Mouse (Mus musculus): ENCODE measurements around the gene Apex2. TPM values are rescaled to one million over a fixed set of nuclear protein-coding genes. Genes with fewer than 3 reads are reported as not detected.

Gene Apex2
- total RNA-seq (2022), result 10 to 100 TPM; 15.8 to 24.6 (median 17.9) TPM

DNA sequence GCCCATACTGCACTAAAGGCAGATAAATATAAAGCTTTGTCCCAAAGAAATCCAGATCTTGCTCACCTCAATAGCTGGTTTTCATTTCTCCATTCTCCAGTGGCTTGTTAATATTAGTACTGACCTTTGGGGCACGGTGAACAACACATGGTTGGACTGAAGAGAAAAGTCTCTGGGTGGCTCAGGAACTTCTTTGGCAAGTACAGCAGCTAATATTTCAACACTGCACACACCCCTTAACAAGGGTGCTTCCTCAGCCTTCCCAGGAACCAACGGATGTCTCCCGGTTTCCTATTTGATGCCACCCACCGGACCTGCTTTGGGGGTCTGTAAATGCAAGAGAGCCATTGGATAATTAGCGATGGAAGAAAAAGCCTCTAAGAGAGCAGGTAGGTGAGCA lies at the start of gene Apex2:
TSS of gene Apex2 (minus strand) at position 173 of the 400 bp plus-strand sequence.
- no peak for DNase-seq

DNA sequence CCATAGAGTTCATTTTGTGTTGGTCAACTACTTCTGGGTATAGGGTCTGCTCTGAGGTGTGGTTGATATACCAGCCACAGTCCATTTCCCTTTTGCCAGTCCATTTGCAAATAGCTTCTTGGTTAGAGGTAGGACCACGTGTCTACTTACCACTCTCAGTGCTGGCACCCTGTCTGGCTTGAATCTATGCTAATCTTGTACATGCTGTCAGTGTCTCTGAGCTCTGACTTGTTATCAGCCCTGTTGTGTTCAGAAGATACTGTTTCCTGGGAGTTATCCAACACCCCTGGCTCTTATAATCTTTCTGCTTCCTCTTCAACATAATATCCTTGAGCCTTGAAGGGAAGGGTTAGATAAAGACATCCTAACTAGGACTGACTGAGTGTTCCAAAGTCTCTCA lies 46.8 kb upstream of the Apex2 start:
- no peak for DNase-seq

DNA sequence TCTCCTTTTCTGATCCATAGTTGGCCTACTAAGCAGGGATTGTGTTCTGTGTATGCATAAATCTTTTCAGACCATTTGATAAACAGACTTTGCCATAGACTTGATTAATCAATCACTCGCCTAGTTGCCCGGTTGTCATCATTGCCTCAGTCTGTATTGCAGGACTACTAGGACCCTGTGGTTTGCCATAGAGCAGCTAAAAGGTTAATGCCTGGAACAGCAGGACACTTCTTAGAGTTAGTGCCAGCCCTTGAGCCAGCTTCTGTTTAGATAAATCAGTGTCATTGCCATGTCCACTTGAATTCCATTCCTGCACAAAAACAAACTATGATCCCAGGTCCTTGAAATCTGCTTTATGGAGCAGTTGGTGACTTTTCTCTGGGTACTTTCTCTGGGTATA lies 9.2 kb upstream of the Apex2 start:
- DNase-seq, result no peak

DNA sequence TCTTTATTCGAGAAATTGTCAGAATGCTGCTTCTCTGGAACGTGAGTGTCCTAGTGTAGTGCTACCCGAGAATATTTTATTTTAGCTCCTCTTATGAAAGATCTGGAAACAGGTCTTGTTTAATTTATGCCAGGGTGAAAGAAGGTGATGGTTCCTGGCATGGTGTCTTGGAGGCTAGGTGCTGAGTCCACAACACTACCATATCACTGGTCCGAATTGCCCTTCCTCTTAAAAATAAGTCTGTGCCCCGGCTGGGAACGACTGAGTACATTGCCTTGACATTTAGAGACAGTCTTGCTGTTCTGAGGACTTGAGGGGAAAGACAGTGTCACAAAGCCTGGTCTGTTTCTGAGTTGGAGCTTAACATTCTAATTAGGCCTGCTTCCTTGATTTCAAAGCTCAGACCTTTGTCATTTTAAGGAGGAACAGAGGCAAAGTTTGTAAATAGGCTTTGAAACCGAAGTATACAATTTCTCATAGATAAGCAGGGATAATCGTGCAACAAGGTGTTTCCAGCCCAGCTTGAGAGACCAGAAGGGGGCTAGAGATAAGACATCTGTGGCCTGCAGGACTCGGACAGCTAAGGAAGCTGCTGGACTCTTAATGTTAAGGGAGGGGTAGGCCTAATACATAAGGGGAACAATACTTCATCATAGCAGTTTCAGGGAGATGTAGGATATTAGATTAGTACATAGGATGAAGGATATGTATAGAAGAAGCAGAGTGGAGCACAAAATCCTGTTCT lies 5.5 kb upstream of the Apex2 start:
- no peak for DNase-seq

DNA sequence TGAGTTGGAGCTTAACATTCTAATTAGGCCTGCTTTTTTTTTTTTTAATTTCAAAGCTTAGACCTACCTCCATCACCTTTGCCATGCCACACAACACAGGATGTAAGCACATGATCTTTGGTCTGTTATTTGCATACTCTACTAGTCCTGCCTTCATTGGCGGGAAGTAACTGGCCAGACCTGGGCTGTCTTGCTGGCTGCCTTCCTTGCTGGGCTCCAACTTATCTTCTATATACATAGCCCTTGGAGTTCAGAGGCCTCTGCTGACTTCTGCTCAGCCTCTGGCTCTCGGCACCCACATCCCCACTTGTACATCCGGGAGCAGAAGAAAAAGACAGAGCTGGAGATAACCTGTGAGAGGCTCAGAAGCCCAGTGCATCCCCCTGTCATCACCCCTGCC lies 4.5 kb upstream of the Apex2 start:
- no peak for DNase-seq

DNA sequence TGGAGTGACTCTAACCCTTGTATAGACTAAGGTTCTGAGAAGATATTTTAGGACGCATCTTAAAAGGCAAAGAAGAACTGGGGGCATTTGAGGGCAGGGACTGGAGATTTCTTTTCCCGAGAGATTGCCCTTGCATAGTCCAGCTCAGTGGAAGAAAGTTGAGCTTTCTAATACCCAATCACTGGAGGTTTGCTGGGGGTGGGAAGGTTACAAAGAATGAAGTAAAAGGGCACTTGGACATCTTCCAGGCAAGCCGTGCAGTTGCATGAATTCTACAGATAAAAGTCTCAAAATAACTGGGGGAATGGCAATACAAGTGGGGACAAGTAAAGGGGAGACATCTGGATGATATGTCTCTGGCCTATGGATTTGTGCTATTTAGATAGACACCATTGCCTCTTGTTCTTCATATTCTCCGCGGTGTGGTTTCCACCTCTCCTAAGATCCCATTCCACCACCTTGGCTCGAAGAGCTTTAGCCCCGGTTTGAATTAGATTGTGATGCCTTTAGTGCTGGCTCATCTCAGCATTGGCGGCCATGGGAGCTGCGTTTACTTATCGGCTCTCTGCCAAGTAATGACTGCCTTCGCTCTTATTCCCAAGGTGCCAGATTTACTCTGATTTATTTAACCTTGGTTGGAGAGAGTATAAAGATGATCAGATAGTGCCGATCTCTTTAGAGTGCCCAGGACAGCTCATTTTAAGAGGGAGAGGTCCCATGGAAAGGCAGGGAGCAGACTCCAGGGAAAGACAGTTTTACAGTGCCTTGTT lies 3.8 kb upstream of the Apex2 start:
- no peak for DNase-seq

DNA sequence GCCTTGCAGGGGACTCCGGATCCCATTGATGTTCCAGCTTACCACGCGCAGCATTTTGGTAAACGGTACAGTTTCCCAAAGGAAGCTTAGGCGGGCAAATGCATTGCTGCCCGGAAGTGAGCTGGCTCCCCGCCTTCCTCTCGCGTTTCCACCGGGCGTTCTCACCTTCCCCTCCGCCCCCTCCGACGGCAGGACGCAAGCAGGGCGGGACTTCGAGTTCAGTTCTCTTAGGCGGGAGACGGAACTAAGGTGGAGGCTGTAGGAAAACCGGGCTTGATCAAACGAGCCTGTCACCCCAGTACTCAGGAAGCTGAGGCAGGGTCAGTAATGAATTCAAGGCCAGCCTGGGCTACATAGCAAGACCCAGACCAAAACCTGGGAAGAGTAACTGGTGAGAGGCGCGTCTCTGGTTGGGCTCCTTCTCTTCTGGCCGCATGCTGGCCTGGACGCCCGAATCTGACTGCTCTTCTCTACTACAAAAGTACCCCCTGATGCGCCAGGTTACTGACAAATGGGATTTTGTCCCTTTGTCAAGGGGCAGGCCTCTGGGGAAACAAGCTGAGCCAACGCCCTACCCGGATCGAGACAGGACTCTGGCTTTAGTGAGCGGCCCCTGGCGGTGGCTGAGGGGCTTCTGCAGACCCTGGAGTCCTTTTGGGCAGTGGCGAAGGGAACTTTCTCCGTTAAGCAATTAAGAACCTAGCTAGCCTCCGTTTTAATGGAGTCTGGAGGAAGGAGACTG lies 1.5 kb downstream of the Apex2 start, which contains the start of gene Pfkfb1:
TSS of gene Pfkfb1 (plus strand) at position 207 of the 742 bp plus-strand sequence.
- peak; percentile 78 for DNase-seq

DNA sequence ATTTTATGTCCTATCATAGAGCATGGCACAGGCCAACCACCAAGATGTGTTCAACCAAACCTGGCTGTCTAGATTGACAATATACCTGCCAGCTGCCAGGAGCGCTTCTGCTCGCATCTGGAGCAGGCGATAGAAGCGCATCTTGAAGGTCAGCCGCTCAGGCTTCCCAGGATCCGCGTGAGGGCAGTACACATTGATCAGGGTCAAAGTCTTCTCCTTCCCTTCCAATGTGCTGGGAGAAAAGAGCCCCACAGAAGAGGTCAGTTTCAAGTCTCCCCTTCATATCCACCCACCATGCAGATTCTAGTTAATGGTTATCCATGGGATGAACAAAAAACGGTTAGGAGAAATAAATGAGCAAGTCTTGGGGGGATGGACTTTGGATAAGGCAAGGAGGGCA lies 4.6 kb downstream of the Apex2 start:
- DNase-seq, result no peak

DNA sequence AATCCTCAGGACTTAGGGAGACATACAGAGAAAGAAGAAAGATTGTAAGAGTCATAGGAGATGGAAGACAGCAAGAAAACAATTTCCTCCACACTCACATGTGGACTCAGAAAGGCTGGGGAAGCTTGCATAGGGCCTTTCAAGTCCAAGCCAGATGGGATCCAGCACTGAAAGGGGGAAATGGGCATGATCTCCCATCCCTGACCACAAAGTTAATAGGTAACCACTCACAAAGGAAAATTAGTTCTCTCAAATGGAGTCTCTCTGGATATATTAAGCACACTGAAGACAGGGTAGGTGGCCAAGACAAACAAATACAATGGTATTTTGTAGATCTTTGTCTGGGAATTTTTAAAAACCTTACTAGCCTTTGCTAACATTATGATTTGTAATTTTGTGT lies 7.7 kb downstream of the Apex2 start:
- DNase-seq, result no peak

DNA sequence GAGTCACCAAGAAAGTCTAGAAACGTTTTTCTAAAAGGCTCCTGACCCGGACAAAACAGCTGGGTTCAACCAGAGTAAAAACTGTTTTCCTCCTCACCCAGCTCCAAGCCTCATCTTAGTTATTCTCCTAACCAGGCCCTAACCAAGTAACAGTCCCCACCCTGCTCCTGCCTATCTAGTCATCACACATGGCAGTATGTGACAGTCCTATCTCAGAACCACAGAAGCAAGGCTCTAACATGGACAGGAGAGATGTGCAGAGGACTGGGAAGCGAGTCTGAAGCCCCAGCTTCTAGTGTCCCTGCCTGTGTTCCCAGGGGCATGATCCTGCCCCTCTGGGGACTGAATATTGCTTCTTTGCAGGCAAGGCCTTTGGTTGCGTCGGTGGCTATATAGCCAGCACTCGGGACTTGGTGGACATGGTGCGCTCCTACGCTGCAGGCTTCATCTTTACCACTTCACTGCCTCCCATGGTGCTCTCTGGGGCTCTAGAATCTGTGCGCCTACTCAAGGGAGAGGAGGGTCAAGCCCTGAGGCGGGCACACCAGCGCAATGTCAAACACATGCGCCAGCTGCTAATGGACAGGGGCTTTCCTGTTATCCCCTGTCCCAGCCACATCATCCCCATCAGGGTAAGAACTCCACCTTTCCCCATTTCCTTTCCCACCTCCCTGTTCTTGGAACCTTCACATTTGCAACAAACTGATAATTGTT lies 24.9 kb downstream of the Apex2 start:
- no peak for DNase-seq

DNA sequence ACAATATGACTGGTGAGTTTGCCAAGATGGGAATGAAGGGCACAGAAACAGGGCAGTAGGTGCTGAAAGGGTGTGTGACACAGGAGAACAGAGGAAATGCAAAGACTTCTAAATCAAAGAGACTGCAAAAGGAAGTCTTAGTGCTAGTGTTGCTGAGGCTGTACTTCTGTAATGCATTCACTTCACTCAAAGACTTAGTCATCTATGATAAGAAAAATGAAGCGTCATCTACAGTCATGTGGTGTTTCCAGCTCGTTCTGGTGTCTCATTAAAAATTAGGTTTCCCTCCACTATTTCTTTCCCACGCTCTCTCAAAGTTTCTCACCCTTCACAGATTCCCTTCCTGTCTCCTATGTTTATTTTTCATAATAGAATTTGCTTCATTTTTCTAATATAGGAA lies 35.6 kb downstream of the Apex2 start:
- no peak for DNase-seq

DNA sequence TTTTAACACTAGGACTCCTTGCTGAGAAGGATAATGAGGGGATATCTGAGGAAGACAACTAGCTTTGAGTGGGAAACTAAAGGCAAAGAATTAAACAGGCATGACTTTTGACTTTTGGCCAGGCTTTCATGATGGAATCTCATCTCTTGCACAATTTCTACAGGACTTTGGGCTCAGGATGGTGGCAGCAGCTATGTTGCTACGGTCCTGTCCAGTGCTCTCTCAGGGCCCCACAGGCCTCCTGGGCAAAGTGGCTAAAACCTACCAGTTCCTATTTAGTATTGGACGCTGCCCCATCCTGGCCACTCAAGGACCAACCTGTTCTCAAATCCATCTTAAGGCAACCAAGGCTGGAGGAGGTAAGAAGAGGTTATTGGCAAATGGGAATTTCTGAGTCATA lies 37.7 kb downstream of the Apex2 start:
- no peak for DNase-seq

DNA sequence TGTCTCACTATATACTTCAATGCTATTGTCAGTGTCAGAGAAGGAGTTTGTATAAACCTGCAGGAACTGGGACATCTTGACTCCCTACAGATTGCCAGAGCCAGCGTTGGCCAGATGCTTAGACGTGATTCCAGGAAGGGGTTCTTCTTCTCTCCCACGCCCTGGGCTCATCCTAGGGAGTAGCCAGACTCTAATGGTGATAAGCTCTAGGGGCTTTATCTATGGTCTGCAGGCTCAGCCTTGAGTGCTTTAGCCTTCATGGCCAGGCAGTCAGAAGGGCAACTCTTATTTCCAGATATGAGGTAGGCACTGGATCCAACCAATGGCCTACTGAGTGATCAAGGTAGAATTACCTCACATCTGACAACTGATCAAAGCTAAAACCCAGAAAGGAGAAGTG lies 40.0 kb downstream of the Apex2 start:
- DNase-seq, result no peak

DNA sequence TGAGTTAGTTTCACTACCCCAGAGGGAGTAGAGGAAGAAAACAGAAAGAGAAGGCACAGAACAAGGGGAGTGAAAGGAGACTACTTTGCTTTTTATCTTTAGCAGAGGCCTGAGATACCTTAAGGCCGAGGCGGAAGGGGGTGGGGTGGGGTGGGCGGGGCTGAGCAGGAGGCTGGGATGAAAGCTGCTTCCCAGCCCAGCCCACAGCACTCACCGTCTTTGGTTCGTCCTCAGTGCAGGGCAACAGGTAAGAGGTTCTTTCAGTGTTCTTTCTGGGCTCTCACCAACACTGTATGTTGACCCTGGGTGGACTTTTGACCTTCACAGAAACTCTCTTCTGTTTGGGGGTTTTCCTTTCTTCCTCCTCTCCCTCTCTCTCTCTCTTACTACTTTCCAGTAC lies 42.4 kb downstream of the Apex2 start, which contains the start of gene Alas2:
TSS of gene Alas2 (plus strand) at position 137 of the 400 bp plus-strand sequence.
- DNase-seq, result no peak

DNA sequence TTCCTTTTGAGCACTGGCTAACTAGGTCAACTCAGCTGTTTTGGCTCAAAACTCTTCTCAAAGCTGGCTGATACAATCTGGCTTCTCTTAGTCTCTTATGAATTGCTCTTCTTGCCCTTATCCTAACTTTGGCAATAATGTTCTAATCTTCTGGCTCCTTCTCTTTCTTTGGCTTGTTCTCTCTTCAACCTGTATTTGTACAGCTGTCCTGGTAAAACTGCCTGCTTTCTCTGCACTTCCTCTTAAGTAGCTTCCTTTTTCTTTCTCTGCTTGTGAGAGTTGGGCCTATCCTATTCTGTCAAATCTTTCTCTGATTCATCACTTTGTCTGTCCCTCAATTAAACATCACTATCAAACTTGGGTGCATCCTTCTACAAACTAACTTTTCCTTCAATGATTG lies 48.0 kb downstream of the Apex2 start:
- no peak for DNase-seq

DNA sequence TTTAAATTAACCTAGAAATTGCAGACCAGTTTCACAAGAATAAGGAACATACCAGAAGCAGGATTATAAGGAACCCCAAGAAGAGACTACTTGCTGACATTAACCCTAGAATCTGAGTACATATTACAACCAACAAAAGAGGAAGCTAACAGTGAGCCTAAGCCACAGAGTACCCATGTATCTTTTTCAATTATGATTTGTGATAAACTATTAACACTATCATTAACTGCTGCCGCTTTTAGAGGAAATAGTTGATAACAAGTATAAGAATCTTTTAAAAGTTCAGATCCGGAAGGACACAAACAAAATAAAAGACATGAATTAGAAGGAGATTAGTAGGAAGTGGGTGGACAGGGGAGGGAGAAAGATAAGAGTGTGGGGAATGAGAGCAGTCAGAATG lies 49.6 kb downstream of the Apex2 start:
- DNase-seq, result no peak

DNA sequence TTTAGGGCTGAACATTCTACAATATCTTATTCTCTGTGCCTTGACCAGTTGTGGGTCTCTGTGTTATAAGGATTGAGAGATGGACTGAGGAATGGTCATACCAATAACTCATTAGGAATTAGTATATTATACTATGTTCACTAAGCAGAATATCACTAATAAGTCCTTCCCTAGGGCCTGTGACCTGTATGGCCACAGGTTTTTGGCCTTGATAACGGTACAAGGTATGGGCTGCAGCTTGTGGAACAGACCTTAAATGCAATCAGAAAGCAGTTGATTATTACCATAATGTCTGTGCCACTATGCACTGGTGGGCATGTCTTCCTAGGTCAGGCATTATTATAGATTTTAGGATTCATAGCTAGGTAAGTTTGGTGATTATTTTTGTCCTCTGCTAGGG lies 73.2 kb downstream of the Apex2 start:
- no peak for DNase-seq

DNA sequence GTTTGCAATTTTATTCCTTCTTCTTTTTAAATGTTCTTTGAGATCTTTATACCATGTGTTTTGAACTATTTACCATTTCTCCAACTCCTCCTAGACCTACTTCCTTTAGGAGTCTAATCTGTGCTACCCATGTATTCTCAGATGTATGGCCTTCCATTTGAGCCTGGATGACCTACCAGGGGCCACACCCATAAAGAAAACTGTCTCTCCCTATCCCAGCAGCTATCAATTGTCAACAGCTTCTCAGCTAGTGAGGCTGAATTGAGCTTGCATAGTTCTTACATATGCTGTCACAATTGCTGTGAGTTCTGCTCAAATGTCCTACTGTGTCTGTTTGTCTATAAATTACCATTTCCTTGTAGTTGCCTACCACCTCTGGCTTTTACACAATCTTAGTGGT lies 73.7 kb downstream of the Apex2 start:
- DNase-seq, result no peak

DNA sequence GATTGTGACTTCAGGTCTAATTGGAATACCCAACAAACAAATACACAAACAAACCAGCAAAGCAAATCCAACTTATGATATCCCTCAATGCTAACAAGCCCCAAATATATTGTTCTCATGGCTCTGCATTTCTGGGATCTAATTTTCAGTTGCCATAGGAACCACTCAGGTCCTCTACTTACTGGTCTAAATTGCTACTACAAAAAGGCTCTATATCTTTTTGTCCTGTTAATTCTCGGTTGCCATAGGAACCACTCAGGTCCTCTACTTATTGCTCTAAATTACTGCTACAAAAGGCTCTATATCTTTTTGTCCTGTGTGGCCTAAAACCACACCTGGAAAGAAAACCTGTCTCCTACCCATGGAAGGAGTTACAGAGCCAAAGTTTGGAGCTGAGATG lies 75.5 kb downstream of the Apex2 start:
- DNase-seq, result no peak

DNA sequence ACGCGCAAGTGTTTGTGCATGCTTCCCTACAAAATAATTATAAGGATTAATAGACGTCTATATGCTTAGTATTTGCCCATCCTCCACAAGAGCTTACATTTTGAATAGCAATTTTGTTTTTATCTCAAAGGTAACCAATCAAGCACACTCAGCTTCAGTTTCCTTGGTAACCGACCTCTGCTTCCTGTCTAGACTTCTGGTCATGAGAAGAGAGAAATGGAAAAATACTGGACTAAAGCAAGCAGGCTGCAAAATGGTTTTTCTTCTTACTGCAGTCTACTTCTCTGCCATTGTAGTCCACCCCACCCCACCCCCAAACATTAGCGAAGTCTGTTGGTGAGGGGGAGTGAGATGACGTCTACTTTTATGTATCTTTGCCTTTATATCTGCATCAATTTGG lies 78.4 kb downstream of the Apex2 start:
- no peak for DNase-seq

DNA sequence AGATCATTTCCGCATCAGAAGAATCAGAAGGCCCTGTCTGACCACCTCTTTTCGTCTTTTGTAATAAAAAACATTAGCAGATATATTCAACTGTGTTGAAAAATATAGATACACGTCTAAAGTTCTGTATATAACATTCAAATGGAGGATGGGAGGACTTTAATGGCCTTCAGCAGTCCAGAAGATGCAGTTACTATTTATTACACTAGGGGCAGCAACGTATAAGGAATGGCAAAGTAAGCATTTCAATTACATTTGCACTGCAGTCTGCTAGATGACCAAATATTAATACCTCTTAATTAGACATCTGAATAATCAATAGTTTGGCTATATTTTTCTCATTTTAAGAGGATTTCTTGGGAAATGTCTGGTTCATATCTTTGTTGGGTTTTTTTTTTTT lies 79.0 kb downstream of the Apex2 start:
- no peak for DNase-seq

DNA sequence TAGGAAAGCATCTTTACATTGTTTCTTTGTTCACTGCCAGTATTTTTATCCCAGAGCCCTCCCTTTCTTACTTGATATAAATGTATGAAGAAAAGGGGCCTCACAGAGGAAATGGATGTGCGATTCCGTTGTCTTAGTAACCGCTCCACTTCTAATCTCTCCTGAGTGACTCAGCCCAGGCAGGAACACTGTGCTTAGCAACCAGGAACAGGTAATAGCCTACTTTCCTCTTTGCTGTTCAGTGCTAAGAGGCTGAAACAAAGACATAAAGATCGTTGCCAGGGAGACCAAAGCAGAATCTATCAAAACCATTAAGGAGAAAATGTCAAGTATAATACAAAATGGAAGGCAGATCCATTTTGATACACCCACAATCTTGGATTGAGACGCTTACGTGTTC lies 81.0 kb downstream of the Apex2 start:
- no peak for DNase-seq

DNA sequence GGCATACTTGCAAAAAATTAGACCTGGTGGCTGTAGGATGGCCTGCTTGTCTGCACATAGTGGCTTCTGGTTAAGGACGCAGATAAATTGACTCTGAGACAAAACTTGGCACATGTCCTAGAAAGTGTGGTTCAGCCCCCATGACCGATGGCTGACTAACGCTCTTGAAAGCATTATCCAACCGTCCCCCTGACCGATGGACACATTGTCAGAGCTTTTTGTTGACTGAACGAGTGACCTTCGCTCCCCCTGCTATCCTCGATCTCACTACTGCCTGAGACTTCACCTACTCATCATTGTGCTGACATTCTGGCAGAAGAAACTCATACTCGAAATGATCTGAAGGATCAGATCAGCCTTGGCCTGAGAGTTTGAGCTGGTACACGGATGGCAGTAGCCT lies 101.9 kb downstream of the Apex2 start:
- DNase-seq, result peak; percentile 41
